Mouse (Mus musculus) layer of hippocampus, adult 9-10 months (tissue): ENCODE data around the gene Cyp4v3.

ENCODE experiments used
- DNase-seq: peaks from one replicate; pipeline ENCODE4 v3.0.0; 2022; ENCODE audit warnings: low spot score

The Cyp4v3 gene

GRCm38 (mm10) chr8:45320930-45321329 is 12.1 kb downstream of the Cyp4v3 start:
- DNase-seq, result no peak

DNA sequence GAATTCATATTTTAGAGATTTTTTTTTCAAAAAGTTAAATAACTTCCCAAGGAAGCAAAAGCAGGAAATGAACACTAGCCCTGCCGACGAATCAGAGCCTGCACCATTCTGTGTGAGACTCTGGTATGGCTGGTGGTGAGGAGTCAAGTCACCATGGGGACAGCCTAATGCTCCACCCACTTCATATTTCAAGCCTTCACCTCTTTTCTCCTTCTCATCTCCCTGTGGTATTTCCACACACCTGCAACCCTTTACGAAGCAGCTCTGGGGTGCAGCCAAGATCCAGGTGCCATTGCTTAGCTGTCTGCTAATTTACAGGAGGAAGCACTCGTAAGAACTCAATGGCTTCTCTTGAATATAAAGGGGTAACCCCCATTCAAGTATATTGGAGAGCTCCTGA is 22.0 kb downstream of the Cyp4v3 start:
- DNase-seq, result no peak

DNA sequence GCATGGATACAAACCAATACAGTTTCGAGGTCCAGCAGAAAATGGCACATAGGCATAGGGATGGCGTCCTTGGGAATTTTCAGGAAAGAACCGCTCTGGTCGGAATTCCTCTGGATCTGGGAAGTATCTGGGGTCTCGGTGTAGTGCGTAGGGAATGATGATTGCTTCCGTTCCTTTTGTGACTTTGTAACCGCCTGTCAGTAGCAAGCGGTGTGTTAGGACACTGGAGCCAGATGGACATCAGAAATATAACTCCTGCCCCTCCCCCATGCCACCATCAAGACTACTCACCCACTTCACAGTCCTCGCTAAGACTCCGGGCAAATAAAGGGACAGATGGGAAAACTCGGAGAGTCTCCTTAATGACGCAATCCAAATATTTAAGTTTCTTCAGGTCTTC is 24.6 kb downstream of the Cyp4v3 start, which contains the start of gene Gm45753:
Gm45753 (minus strand) TSS at position 101 of the 400 bp plus-strand sequence.
- DNase-seq, result no peak

DNA sequence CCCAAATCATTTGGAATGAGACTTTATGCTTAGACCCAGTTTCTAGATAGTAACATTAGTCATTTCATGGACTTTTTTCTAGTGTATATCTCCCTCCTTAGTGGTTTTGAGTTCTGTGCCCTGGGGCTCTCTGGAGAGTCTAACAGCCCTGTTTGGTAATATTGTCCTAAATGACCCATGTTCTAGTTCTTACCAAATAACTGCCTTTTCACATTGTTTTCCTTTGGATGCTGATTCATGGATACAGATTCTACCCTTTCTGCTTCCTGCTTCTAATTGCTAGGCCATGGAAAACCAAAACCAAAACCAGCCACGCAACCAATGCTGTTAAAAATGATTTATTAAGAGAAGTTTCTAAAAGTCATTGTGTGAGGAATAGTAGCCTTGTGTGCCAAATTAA is 27.5 kb downstream of the Cyp4v3 start:
- no peak for DNase-seq

- DNase-seq, result no peak
These were observed 28.7 kb downstream of the Cyp4v3 start for GRCm38 (mm10) chr8:45304354-45304753.

DNA sequence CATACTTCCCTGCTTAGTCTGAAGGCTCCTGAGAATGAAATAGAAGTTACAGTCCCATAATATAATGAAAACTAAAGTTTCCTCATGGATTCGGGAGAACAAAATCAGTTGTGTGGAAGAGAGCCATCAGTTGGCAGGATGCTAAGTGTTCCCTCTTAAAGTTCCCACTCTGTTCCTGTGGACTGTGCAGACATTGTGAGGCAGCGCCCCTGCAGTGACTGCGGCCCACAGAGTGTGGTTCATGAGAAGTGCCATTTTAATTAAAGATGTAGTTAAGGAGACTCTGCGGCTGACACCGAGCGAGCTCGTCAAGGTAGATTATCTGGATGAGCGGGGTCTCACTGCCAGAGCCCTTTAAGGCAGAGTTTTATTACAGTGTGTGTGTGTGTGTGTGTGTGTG is 30.6 kb downstream of the Cyp4v3 start:
- DNase-seq, result no peak

GRCm38 (mm10) chr8:45295276-45295675 is 37.7 kb downstream of the Cyp4v3 start:
- no peak for DNase-seq

DNA sequence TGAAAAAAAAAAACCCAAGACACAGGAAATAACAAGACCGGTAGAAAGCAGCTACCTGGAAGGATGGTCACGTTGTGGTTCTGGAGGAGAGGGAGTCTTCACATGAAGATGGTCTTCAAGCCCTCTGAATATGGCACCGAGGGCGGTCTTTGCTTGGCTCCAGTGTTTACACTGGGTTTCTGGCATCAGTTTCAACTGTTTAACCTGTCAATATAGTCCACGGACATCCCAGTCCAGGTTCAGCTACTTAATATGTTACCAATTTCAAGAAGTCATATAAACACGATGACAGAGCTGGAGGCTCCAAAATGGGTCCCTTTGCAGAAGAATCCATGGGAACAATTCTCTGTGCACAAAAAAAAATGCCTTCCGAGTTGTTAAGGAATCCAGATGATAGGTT is 38.3 kb downstream of the Cyp4v3 start, which contains the start of gene Klkb1:
Klkb1 (minus strand) TSS at position 173 of the 400 bp plus-strand sequence.
- no peak for DNase-seq

DNA sequence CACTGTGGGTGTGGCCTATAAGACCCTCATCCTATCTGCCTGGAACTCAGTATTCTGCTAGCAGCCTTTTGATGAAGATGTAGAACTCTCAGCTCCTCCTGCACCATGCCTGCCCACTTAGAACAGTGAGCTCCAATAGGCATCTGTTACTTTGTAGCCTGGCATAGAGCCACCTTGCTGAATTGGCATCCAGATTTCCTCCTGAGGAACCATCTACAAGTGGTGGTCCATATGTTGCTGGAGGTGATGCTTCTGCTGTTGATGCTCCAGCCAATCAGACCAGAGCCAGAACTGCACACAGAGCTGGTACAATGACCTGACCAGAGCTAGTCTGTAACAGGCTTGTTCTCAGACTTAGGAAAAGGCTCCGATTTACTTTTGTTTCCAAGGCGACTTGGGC is 41.2 kb downstream of the Cyp4v3 start:
- DNase-seq, result peak; percentile 37

DNA sequence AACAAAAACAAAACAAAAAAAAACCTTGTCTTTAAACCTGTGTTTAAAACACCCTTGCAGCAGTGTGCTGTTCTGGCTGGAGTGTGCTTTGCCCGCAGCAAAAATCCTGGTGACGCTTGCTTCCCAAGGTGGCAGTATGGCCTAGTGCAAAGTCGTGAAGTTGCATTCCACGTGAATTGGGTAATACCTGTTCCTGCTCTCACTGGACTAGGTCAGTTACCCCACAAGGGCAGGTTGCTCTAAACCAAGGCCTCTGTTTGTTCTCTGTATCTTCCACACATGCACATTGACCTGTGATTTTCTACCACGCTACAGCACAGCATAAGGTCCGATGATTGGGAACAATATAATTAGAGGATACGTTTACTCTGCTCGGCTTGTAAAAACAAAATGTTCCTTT is 51.4 kb downstream of the Cyp4v3 start:
- DNase-seq, result no peak

GRCm38 (mm10) chr8:45277453-45277852 is 55.6 kb downstream of the Cyp4v3 start:
- no peak for DNase-seq

- DNase-seq, result no peak
These were observed 58.7 kb downstream of the Cyp4v3 start for GRCm38 (mm10) chr8:45274317-45274716.

- DNase-seq, result no peak
These were observed 64.0 kb downstream of the Cyp4v3 start for GRCm38 (mm10) chr8:45269056-45269455.

- DNase-seq, result no peak
These were observed 64.5 kb downstream of the Cyp4v3 start for GRCm38 (mm10) chr8:45268485-45268884.

DNA sequence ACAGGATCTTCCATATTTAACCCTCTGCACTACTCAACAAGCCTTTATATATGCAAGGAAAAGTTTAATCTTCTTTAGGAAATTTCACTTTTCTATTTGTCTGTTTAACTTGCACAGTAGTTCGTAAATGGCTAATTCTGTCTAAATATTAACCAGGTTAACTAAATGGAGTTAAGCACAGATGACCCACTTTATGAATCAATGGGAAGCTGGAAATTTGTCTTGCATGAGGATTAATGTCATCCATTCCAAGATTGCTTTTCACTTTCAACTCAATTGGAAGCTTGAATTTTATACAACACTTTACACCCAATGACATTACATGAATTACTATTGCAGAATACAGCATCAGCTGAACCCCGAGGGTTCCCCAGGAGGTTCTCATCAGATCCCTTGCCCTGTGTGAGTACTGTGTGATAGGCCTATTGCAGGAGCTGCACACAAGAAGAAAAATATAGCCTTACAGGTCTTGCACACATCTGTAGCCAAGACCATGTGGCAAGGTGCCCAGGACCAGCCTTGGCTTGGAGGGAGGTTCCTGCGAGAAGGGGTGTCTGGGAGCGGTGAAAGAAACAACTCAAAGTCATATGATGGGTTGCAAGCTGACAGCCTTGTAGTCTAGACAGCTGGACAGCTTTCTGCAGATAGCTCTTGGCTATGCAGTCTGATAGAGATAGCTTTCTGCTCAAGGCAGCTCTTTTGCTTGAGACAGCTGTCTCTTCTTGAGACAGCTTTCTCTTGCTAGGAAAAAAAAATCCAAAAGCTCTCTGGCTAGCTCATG is 65.2 kb downstream of the Cyp4v3 start:
- DNase-seq, result no peak

- no peak for DNase-seq
These were observed 66.0 kb downstream of the Cyp4v3 start for GRCm38 (mm10) chr8:45266993-45267392.

- no peak for DNase-seq
These were observed 68.1 kb downstream of the Cyp4v3 start for GRCm38 (mm10) chr8:45264918-45265317.

DNA sequence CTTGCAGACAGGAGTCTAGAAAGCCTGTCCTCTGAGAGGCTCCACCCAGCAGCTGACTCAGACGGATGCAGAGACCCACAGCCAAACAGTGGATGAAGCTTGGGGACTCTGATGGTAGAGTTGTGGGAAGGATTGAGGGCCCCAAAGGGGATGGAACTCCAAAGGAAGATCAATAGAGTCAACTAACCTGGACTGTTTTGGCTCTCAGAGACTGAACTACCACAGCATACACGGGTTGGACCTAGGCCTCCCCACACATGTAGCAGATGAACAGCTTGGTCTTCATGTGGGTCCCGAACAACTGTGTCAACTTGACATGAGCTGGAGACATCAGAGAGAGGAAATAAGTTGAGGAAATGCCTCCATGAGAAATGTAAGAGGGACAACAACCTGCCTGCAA is 70.2 kb downstream of the Cyp4v3 start:
- DNase-seq, result no peak

DNA sequence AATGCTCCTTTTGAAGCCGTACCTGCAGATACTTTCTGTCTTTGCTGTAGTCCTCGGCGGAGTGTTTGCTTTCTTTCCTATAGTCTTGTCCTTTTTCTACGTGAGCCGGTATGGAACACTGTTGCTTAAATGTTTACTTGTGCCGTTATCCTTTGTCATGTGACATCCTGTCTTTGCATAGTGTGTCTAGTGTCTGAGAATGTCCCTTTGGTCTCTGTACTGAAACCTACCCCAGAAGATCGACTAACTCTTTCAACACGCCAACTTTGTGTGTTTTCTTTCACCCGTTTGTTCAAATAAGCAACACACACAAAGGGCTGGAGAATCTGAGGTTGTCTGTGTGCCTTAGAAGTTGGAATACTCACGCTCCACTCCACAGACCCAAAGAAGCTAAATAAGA is 71.1 kb downstream of the Cyp4v3 start, which contains the start of gene F11:
F11 (minus strand) TSS at position 112 of the 400 bp plus-strand sequence.
- DNase-seq, result no peak

- DNase-seq, result no peak
These were observed 74.6 kb downstream of the Cyp4v3 start for GRCm38 (mm10) chr8:45258421-45258820.

DNA sequence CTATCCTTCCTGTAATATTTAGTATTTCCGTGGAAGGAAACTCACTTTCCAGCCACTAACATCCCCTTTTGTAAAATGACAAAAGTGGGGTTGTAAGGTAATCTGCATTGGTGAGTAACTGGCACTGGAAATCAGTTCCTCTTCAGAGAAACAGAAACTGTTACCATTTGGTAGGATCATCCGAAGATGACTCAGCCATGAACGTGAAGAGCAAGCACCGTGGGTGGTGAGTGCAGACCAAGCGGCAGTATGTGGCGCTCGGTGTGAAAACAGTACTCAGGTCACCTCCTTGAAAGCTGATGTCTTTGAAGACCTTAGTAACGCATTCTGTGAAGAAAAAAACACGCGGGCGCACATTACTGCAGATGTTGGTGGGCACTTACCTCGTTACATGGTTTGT is 78.0 kb downstream of the Cyp4v3 start:
- DNase-seq, result no peak
